Mouse (Mus musculus) neural tube, embryonic 10.5 days (tissue): ENCODE data around the gene Csf2.
"Not testable (repeated sequence)": the region's sequence is repeated elsewhere in the genome, so short reads cannot be mapped to it uniquely, and the experiment has no call there.

ENCODE experiments used
- DNase-seq: peaks from one replicate; pipeline ENCODE4 v3.0.0-alpha.2; 2017; ENCODE audit warnings: low spot score; ENCODE audit errors: extremely low spot score

Gene Csf2

DNA sequence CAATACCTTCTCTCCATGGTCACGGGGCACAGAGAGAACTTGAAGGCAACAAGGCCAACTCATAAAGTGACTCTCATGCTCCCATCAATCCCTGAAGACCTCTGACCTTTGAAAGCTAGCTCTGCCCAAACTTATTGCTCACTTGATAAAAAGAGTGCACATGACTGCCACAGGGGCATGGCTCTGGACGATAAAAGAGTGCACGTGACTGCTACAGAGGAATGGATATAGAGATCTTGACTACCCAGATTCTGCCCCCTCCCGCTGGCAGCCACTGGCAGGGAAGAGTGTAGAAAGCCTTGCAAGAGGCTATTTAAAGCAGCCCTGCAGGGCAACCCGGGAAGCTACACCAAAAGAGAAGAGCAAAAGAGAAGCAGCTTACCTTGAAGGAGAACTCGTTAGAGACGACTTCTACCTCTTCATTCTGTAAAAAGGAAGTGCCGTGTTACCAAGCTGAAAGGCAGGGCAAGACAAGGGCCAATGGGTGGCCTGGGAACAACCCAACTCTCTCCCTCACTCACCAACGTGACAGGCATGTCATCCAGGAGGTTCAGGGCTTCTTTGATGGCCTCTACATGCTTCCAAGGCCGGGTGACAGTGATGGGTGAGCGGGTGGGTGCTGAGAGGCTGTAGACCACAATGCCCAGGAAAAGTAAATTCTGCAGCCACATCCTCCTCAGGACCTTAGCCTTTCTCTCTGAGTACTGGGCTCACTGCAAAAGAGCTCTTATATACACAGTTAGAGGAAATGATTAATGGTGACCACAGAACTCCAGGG, at the start of gene Csf2:
Gene Csf2, minus strand, starts transcription at position 728 of the 778 bp plus-strand sequence.
- DNase-seq, result no peak

DNA sequence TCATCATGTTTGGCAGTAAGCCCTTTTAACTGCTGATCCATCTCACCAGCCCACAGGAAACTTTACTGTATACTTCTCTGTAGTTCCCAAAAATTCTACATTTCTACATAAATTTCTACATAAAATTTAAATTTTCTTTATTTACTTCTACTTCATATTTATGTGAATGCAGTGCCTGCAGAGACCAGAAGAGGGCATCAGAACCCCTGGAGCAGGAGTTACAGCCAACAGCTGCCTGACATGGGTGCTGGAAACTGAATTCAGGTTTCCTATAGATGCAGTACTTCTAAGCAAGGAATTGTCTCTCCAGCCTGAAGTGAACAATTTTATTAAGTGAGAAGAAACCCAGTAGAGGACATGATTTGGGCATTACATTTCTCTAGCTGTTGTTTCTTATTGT, 49.3 kb upstream of the Csf2 start:
- no peak for DNase-seq

DNA sequence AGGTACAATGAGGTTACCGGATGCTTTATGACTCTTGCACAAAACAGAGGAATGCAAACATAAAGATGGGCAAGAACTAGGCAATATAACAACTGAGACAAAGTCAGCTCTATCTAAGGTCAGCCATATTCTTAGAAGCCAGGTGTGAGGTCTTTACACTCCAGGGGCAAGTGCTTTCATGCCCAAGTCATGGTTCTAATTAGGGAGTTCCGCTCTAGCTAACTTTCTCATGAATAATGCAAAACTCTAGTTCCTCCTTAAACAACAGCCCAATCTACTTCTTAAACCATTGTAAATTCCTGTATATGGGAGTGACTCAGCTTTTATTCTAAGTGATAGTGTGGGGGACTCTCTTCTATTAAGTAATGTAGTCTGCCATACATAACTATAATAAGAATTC, 48.0 kb upstream of the Csf2 start:
- not testable (repeated sequence) for DNase-seq

DNA sequence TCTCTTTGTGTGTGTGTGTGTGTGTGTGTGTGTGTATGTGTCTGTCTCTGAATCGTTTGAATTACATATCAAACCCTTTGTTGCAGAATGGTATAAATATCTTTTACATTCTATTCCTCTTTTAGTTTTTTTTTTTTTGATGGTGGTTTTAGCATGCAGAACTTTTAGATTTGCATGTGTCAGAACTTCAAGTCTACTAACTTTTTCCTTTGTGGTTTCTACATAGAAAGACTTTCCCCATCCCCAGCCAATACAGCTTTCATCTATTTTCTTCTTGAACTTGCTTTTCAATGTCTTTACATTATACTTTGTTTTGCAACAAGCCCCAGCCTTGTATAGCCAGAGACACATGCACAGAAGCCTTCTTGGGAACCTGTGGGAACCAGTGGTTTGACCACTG, 47.3 kb upstream of the Csf2 start:
- DNase-seq, result no peak

DNA sequence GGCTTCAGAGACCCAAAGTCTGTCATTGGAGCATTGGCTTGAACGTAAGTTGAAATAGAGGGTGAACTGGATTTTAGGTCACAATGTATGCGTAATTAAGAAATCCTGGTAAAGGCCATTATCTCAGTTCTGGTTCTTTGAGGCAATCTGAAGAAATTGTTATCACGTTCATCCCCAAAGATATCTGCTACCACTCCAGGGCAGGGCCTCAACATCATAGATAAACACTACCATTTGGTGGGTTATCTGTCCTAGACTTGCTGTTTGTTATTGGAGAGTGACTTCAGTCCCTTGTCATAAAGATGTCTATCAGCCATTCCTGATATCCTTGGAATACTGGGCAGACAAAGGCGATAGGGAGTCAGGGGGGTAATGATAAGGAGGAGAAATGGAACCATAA, 46.5 kb upstream of the Csf2 start:
- no peak for DNase-seq

DNA sequence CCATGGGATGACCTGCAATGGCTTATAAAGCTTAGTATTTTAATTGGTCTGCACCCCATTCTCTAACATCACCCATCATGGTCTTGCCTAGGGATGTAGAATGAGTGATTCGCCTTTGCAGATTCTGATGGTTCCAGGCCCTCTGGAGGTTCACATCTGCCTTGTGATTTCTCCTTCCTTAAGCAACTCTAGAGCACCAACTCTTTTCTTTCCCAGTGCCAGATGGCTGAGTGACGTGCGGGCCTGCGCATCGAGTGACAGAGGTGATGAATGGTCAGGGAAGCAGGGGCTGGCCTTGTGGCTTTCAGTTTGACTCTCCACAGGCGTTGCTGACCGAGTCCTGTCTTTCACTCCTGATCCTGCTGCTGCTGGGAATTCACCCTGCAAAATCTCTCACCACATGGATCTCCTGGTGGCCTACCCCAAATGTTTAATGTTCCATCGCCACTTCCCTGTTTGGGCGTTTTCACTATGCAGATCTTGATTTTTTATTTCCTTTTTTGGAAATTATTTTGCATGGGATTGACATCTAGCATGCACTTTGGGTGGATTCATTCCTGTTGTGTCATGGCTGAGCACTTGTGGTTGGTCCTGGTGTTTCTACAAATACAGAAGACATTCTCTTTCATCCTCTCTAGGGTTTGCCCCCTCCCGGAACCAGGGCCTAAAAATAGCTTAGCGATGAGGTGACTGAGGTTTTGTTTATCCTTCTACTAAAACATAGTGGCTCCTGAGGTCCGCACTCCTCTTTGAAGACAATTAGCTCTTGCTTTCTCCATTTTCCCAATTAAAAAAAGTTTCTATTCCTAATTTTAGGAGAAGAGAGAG, 44.7 kb upstream of the Csf2 start:
- DNase-seq, result no peak

DNA sequence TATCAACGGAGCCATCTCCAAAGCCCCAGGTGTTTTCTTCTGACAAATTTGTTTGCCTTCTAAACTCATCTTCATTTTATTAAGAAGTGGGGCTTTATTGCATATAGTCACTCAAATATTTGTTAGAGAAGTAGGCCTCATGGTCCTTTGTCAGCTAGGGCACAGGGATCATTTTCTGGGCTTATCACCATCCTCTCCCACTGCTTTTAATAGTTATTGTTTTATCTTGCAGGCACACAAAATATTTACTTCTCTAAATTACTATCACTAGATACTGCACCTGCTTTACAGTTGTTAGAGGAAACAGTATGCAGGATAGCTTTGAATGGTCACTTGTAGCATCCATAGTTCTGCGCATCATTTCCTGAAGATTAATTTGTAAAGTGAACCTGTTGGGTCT, 42.7 kb upstream of the Csf2 start:
- no peak for DNase-seq

DNA sequence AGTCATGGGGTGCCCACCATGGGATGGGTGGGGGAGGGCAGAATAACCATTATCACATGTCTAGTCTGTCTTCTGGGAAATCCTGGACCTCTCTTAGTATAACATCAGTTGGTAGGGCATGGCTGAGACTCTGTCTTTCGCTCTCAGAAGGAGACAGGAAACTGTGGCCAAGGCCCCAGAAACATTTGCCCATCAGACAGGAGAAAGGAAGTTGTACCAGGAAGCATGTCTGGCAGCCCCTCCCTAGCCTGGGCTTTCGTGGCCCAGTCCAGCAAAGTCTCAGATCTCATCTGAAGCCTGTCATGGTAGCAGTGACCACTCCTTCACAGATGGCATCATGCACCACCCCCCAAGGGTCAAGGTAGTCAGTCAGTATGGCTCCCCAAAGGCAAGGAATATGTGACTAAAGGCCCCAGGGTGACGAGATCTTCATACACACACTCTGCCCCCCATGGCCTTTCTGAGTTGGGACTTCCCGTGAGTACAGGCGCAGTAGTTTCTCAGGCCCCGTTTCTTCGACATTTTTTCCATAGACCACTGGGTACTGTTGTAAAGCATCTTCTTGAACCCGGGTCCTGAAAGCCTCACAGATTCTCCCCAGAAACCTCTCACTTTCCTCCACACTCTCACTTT, 38.5 kb upstream of the Csf2 start:
- no peak for DNase-seq

DNA sequence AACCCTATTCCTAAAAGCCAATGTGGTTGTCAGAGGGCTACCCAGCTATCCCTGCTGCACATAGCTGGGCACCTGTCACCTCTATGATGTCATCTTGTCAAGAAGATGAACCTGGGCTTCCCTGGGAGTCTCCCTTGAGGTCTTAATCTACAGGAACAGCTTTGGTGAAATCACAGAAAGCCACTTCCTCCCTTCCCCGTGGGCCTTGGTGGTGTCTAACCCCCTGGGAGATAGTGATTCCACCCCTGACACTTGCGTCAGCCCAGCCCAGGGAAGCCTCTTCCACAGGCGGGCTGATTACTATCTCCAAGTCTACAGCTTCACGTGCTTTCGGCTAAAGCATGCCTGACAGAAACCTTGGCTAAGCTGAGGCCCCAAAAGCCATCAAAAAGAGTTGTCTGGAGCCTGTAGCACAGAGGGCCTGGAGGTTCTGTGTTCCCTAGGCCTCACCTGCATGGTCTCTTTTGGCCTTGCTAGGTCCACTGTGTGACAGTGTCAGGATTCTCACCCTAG, 22.0 kb upstream of the Csf2 start:
- no peak for DNase-seq

DNA sequence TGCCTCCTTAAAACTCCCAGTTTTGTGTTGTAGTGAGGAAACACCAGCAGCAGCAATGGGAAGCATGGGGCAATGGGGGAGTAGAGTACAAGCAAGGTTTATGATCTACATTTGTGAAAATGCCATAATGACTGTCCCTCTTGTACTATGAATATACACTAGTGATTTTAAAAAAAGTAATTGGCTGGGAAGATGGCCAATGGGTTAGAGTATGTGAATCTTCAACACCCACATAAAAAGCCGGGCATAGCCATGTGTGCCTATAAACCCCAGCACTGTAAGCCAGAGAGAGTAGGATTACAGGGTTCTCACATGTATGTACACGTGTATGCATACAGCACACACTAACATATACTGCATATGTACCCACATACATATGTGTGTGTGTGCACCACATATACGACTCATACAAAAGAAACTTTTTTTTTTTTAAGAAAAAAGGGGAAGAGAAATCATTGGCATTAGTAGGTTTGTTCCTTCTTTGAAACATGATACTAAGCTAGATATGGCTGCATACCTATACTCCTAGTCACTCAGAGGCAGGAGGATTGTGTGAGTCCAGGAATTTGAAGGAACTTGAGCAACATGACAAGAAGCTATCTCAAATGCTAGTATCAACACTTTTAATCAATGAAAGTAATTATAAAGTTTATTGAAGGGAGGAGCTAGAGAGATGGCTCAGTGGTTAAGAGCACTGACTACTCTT, 19.9 kb upstream of the Csf2 start:
- no peak for DNase-seq

DNA sequence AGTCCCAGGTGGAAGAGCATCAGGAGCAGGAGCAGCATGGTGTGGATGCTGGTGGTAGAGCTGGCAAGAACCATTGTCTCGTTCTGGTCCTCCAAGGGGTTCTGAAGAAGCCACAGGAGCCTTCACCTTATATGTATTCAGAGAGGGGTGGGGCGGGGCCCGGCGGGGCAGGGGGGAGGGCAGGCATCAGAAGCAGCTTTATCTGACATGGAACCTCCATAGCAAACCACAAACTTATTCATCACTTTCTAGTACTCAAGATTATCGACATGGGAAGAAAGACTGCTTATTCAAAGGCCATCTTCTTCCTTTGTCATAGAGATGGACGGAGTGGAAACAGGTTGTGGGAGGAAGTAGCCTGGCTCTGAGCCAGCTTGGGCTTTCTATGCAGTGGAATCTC, 17.7 kb upstream of the Csf2 start, which contains the start of gene Il3:
Gene Il3, minus strand, starts transcription at position 101 of the 400 bp plus-strand sequence.
- no peak for DNase-seq

DNA sequence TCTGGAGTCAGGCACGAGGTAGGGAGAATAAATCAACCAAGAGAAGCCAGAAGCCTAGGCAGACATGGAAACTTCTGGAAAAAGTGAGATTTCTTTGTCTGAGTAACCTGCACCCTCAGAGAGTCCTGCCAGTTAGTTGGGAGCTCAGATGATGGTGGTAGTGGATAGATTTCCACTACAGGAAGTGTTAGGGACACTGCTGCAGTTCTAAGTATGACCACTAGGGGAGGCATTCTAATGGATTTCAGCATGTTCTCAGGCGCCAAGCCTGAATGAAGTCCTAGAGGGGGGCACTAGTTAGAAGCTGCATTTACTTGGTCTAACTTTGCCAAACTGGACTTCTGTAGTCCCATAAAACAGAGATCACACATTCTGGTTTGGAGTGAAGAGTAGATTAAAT, 15.1 kb upstream of the Csf2 start:
- peak; percentile 43 for DNase-seq

DNA sequence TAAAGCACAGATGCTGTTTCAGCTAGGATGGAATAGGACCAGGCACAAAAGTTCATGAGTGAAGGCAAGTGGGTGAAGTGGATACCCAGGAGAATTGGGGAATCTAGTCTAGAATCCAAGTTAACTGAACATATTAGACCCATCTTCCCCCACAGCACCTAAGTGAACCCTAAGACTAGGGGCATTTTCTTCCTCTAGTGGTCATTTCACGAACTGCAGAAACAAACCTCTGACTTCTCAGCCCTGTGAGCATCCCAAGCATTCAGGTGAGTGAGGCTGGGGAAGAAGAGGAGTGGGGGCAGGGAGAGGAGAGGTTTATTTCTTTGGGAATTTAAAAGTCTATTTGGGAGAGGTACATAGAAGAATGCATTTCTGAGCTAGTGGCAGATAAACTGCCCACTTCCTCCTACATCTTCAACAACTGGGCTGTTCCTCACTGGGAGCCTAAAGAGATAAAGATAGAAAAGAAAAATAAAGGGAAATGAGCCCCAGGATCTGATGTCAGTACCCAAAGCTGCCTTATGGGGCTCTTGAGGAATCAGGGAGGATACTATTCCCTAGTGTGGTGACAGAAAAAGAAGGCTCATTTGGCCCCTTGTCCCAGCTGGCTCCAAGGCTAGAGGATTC, 14.1 kb upstream of the Csf2 start:
- no peak for DNase-seq

DNA sequence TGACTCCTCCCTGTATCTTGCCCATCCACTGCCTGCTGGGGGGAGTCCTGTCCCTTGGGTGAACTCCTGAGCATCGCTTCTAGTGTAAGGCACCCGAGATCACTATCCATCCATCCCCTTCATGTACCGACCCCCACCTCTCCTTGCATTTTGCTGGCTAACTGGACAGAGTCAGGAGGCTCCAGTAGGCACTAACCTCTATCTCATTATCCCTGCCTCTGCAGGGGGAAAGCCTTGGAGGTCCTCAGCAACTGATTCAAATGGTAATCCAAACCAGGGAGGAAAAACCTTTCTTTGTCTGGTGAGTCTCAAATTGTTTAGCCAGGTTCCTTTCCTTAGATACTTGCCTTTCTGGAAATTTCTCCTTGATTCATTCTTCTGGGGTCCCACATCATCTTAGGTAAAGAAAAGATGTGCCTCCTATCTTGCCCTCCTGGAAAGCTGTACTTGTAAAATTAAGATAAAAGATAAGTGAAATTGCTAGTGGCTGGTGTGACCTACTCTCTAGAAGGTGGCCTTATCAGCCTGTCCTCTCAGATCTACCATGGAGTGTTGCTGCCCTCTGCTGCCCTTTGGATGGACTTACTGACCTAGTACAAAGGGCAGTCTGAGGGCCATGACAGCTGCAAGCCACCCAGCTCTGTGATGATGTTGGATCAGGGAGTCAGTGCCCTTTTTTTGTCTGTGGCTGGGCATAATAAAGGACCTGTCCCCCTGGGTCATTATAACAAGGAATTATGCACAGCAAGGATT, 7.3 kb upstream of the Csf2 start:
- DNase-seq, result peak; percentile 68

DNA sequence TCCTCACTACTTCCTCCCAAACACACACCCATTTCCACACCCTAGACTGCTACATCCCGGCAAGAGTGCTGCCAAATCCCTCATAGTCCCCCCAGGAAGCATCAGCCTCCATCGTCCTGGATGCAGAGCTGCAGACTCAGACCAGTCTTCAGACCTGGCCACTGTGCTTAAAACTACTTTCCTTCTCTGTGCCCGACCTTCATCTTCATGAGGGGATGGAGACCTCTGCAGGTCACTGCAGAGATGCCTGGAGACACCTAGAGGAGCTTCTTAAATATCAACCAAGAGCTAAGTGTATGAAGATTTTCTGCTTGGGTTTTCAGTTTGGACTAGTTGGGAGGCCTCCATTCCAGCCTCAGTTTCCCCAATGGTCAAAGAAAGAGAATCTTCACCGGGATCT, 4.6 kb upstream of the Csf2 start:
- DNase-seq, result no peak

DNA sequence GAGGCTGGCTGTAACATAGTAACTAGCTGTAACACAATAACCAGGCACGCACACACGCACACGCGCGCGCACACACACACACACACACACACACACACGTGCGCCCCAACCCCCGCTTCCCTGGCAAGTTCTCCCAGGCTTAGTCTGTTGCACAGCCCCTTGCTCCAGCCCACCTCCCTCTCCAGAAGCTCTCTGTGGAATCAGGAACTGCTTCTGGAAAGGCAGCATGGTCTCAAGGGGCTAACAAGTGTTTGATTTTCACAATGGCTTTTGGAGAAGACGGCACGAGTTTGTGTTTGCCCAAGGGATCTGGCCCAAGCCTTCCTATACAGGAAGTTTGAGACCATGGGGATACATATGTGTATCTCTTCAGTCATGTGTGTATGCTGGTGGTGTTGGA, 1.1 kb upstream of the Csf2 start:
- DNase-seq, result no peak

DNA sequence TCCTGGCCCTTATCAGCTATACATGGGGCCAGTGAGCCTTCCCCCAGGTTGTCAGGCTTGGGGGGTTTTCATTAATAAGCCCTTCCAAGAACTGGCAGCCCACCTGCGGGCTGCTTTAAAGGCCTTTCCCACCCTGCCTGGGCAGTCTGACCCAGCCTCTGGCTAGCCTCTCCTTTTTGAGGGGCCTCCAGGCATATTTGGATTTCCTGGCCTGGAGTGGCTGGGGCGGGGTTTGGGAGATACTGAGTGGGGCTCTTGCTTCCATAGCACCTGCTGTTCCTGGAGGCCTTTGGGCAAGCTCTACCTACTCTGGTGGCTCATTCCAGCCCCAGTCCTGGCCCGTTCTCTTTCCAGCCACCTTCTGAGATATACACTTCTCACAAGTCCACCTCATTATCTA, 281 bp upstream of the Csf2 start:
- DNase-seq, result no peak

DNA sequence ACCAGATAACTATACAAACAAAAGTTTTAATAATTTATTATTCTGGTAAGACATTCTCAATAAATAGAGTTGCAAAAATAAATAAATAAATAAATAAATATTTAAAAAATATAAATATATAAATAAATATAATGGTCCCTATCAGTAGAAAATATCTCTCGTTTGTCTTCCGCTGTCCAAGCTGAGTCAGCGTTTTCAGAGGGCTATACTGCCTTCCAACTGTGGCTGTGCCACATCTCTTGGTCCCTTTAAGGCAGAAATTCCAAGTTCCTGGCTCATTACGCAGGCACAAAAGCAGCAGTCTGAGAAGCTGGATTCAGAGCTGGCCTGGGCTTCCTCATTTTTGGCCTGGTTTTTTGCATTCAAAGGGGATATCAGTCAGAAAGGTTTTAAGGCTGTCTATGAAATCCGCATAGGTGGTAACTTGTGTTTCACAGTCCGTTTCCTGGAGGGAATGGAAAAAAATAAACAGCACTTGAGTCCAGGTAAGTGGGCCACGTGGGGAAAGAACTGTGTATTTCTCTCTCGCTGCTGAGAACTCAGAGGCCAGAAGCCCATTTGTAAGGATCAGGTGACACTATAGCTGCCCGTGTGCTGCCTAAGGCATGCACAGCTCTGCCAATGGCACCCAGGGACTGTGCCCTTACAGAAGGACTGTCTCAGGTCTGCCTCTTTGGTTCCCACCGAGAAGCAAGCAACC, 2.1 kb downstream of the Csf2 start:
- DNase-seq, result no peak

DNA sequence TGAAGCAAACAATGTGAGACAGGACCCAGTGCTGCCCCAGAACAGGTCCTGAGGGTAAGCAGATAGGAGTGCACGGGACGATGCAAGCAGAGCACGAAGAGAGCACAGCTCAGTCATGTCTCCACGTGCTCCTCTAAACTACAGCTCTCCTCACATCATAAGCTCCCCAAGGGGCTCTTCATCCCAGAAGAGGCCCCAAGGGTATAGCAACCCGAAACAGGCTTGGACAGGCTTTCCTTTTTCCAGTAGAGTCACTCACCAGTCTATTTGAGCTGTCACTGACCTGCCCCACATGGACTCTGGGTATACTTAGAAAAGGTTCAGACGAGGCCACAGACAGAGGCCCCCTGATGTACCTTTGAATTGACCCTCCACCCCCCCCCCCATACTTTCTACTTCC, 5.0 kb downstream of the Csf2 start:
- no peak for DNase-seq

DNA sequence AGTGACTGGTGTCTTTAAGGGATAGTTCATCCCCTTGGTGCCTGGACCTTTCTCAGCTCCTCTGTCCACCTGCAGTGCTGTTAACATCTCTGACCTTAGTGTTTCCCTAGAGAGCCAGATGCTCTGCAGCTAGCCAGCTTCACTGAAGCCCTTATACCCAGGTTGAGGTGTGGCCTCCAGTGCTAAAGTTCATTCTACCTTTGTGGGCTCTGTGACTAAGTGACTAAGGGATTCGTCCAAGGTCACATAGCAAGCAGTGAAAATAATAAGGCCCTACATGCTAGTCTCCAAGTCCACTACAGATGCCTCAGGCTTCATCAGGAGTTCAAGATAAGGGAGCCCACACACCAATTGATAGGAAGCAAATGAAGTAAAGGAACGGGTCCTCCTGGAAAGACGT, 7.0 kb downstream of the Csf2 start:
- no peak for DNase-seq
